Mouse (Mus musculus): Measurements from ENCODE around the gene Emc8. TPM values are rescaled to one million over a fixed set of nuclear protein-coding genes. Genes with fewer than 3 reads are reported as not detected.

The Emc8 gene
- polyA plus RNA-seq, 1 experiment from 2014 or later, result 127 TPM

DNA sequence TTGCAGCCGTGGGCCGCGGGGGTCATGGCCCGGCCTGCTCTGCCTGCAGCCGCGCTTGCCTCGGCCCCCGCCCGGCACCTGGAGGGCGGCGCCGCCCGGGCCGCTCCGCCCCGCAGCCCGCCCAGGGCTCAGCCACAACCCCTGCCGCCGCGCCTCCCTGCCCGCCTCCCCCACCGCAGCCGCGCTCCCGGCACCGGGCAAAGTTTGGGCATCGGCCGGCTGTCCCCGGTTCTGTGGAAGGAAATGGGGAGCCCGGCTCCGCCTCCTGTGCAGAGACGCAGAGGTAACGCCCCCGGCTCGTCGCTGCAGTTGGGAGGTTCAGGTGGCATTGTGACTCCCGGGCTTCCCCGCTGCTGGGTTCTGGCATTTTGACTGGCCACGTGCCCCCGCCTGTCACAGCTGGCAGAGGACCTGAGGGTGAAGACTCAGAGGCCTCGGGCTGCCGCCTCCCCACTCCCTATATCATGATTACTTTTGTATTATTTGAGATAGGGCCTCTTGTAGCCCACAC, 34.0 kb downstream of the Emc8 start:
- WGBS, result under 1% methylated on average over 42 of the region's 42 CpGs
- H3K4me1 ChIP-seq (replicated peaks; ENCODE audit: control insufficient read depth, insufficient read depth, low read length), result no peaks in the 10 kb centered on the region

DNA sequence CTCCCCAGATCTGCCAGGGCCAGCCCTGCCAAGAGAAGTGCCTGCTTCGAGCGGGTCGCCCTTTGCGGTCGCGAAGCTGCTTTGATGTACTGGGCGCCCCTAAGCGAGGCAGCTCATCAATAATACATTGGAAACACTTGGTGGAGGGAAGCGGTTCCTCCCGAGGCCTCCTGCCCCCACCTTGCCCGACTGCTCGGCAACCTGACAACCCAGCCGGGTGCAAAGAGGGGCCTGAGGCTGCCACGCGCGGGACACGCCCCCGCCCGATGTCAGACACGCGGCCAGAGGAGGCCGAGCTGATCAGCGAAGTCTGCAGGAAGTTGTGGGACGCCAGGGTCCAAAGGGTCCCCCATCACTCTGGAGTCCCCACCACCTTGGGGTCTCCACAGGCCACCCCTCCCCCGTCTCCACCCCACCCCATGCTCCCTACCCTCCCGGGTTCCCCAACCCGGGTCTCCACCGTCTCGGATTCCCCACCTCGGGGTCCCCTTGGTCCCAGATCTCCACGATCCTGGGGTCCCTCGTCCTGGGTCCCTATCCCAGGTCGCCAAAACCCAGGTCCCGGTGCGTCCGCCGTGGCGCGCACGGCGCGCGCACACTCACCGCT, 34.6 kb downstream of the Emc8 start:
- H3K36me3 ChIP-seq (ENCODE audit: control insufficient read depth, insufficient read depth), result no peaks in the 10 kb centered on the region
- WGBS, result 4% methylated on average over 43 of the region's 44 CpGs
- ATAC-seq, result peak; percentile 16; the same call in 1 of the 2 replicates
- peak overlapping the region; percentile 34; the same call in 1 of the 2 replicates for H3K9ac ChIP-seq (ENCODE audit: low read depth, low read length)
- 0 out of 2 replicates have a peak, but pooled peaks cover 7% of the 10 kb centered on the region for H3K27me3 ChIP-seq (replicated peaks; ENCODE audit: control insufficient read depth, insufficient read depth, low read length)
- H3K4me2 ChIP-seq (replicated peaks; ENCODE audit: low read depth), result peak overlapping the region; percentile 99
- H3K9me3 ChIP-seq (ENCODE audit: control insufficient read depth), result no peaks in the 10 kb centered on the region
- H3K4me1 ChIP-seq (replicated peaks; ENCODE audit: control insufficient read depth, insufficient read depth, low read length), result no peaks in the 10 kb centered on the region
- peak overlapping the region; percentile 54 for H3K4me3 ChIP-seq (ENCODE audit: low read depth, low read length)
- TF ChIP-seq CTCF (IDR thresholded peaks at IDR 0.05; ENCODE audit: low read depth), result no peak
- no peak overlapping the region for H3K27ac ChIP-seq (ENCODE audit: low read depth, low read length)

More for the DNA sequence above, 34.0 kb downstream of the Emc8 start:
- H3K4me2 ChIP-seq (replicated peaks; ENCODE audit: low read depth), result peak overlapping the region; percentile 99
- 0 out of 2 replicates have a peak, but pooled peaks cover 7% of the 10 kb centered on the region for H3K27me3 ChIP-seq (replicated peaks; ENCODE audit: control insufficient read depth, insufficient read depth, low read length)
- no peaks in the 10 kb centered on the region for H3K36me3 ChIP-seq (ENCODE audit: control insufficient read depth, insufficient read depth)
- H3K27ac ChIP-seq (ENCODE audit: low read depth, low read length), result no peak overlapping the region
- H3K9ac ChIP-seq (ENCODE audit: low read depth, low read length), result peak overlapping the region; percentile 34; the same call in 1 of the 2 replicates
- peak overlapping the region; percentile 54 for H3K4me3 ChIP-seq (ENCODE audit: low read depth, low read length)
- peak; percentile 77 for ATAC-seq
- TF ChIP-seq CTCF (IDR thresholded peaks at IDR 0.05; ENCODE audit: low read depth), result no peak
- H3K9me3 ChIP-seq (ENCODE audit: control insufficient read depth), result no peaks in the 10 kb centered on the region

DNA sequence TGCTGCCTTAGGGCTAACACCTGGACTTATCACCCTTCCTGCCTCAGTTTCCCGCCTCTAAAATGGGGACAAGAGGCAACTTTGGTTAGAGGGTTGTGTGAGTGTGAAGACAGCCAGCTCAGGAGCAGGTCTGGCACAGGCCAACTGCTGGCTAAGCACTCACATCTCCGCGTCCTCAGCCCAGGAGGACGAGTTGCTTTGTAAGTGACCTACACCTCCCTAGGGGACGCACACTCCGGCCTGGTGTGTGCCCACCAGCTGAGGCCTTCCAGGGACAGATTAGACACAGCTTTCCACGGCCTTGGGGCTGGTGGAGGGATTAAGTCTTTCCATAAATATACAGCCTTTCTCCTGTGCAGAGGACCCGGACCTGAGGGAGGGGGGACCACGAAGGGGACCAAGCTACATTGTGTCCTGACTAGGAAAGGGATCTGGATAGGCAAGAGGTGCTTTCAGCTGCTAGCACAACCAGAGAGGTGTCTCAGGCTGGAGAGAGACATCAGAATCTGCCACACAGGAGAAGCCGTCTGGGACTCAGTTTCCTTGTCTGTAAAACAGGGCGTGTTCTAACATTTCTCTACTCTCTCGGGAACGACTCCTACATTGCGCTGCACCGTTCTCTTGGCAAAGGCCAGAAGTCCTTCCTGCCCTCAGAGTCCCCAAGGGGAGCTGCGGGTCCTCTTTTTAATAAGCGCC, 35.3 kb downstream of the Emc8 start:
- ATAC-seq, result no peak
- Histone ChIP-seq H3K27me3 (replicated peaks; ENCODE audit: control insufficient read depth, insufficient read depth, low read length) (0 out of 2 replicates have a peak, but pooled peaks cover 7% of the 10 kb centered on the region), H3K36me3 (ENCODE audit: control insufficient read depth, insufficient read depth) (no peaks in the 10 kb centered on the region), H3K4me2 (replicated peaks; ENCODE audit: low read depth) (peak overlapping the region; percentile 99), H3K27ac (ENCODE audit: low read depth, low read length) (no peak overlapping the region), H3K9me3 (ENCODE audit: control insufficient read depth) (no peaks in the 10 kb centered on the region), H3K9ac (ENCODE audit: low read depth, low read length) (no peak overlapping the region), H3K4me1 (replicated peaks; ENCODE audit: control insufficient read depth, insufficient read depth, low read length) (no peaks in the 10 kb centered on the region), H3K4me3 (ENCODE audit: low read depth, low read length) (no peak overlapping the region)
- TF ChIP-seq CTCF (IDR thresholded peaks at IDR 0.05; ENCODE audit: low read depth), result no peak
- WGBS, result 49% methylated on average over 17 of the region's 17 CpGs

DNA sequence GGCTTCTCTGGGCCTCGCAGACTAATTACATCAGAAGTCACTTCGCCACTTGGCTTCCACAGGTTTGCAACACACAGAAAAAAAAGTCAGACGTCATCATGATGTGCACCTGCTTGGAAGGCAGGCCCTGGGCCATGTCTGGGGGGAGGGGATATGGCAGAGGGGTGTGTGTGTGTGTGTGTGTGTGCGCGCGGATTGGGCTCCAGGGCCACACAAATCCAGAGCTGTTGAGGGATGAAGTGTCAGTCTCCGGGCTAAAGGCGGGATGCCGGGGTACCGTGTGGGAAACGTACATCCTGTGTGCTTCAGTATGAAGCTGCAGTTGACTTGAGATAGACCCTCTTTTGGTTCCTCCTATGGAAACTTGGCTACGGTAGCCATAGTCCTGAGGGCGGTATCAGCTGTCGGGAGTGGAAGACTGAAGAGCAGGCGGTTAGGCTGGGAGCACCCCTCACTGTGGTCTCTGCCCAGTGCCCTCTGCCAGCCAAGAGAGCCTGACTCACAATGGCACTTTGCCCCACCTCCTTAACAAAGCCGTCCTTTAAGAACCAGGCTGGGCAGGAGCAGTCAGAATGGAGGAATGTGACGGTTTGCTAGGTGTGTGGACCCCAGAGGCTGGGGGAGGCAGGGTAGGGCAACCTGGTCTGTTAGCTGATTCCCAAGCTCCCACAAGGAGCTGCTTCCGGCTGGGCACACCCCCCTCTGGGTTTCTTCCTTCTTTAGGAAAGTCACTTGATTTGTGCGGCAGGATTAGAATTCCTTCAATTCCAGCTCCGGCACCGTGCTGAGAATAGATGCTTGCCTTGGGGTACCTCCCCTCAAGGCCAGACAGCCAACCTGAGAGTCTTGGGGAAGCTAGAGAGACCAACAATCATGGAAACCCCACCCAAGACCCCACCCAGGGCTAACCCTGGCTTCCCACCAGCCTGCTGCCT, 36.7 kb downstream of the Emc8 start:
- no peaks in the 10 kb centered on the region for H3K4me1 ChIP-seq (replicated peaks; ENCODE audit: control insufficient read depth, insufficient read depth, low read length)
- no peak overlapping the region for H3K4me3 ChIP-seq (ENCODE audit: low read depth, low read length)
- 0 out of 2 replicates have a peak, but pooled peaks cover 7% of the 10 kb centered on the region for H3K27me3 ChIP-seq (replicated peaks; ENCODE audit: control insufficient read depth, insufficient read depth, low read length)
- no peak for TF ChIP-seq CTCF (IDR thresholded peaks at IDR 0.05; ENCODE audit: low read depth)
- no peak overlapping the region for H3K9ac ChIP-seq (ENCODE audit: low read depth, low read length)
- WGBS, result 78% methylated on average over 21 of the region's 21 CpGs
- no peak overlapping the region for H3K27ac ChIP-seq (ENCODE audit: low read depth, low read length)
- H3K9me3 ChIP-seq (ENCODE audit: control insufficient read depth), result no peaks in the 10 kb centered on the region
- H3K4me2 ChIP-seq (replicated peaks; ENCODE audit: low read depth), result no peak overlapping the region
- no peaks in the 10 kb centered on the region for H3K36me3 ChIP-seq (ENCODE audit: control insufficient read depth, insufficient read depth)
- no peak for ATAC-seq

- no peak for TF ChIP-seq CTCF (IDR thresholded peaks at IDR 0.05; ENCODE audit: low read depth)
- no peak overlapping the region for H3K27ac ChIP-seq (ENCODE audit: low read depth, low read length)
- H3K36me3 ChIP-seq (ENCODE audit: control insufficient read depth, insufficient read depth), result no peaks in the 10 kb centered on the region
- H3K9ac ChIP-seq (ENCODE audit: low read depth, low read length), result no peak overlapping the region
- H3K9me3 ChIP-seq (ENCODE audit: control insufficient read depth), result no peaks in the 10 kb centered on the region
- no peak for ATAC-seq
- H3K4me2 ChIP-seq (replicated peaks; ENCODE audit: low read depth), result no peak overlapping the region
- no peak overlapping the region for H3K4me3 ChIP-seq (ENCODE audit: low read depth, low read length)
- no peaks in the 10 kb centered on the region for H3K4me1 ChIP-seq (replicated peaks; ENCODE audit: control insufficient read depth, insufficient read depth, low read length)
- WGBS, result 53% methylated on average over 6 of the region's 6 CpGs
- 0 out of 2 replicates have a peak, but pooled peaks cover 7% of the 10 kb centered on the region for H3K27me3 ChIP-seq (replicated peaks; ENCODE audit: control insufficient read depth, insufficient read depth, low read length)
Observed at GRCm38 (mm10) chr8:120630848-120631247, 37.5 kb downstream of the Emc8 start.
